Mouse (Mus musculus) mouse trophoblast stem cell (cell line): ENCODE measurements around the gene Abca2.

Experiments used
- in situ Hi-C, 2 experiments: fragments of 300-500 bp; cut with MseI, MboI; formaldehyde crosslinking; loops; 2 replicates in 1 of 2; 3 replicates in 1 of 2; pipeline ENCODE4 v1.15.1; 2025

The Abca2 gene

DNA sequence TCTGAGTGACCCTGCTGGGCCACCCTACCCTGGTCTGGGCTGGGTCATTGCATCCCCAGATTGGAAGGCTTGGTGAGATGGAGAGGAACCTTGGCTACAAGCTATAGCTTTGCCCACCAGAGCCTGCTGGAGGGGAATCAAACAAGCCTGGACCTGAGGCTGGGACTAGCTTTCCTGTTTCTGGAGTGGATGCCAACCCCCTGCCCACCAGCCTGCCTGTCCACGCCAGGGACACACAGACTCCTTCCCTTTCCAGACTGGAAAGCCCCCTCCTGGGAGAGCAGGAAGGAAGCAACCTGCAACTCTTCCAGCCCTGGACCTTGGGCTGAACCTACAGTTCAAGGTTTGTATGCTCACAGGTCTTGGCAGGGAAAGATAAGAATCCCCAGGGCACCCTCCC, 4.9 kb upstream of the Abca2 start:
- in situ Hi-C loops, result loop anchor here in 1 of 2 experiments (5.0 kb wide), 1 partner anchor 64 kb away; no protein-coding TSS in a partner anchor

DNA sequence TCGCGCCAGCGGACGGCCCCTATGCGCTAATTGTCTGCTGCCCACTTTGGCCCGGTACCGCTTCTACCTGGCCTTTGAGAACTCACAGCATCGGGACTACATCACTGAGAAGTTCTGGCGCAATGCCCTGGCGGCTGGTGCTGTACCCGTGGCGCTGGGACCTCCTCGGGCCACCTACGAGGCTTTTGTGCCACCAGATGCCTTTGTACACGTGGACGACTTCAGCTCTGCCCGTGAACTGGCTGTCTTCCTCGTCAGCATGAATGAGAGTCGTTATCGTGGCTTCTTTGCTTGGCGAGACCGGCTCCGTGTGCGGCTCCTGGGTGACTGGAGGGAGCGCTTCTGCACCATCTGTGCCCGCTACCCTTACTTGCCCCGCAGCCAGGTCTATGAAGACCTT, 3.0 kb upstream of the Abca2 start:
- in situ Hi-C loops, result loop anchor here in 1 of 2 experiments (5.0 kb wide), 1 partner anchor 57 kb away; no protein-coding TSS in a partner anchor

DNA sequence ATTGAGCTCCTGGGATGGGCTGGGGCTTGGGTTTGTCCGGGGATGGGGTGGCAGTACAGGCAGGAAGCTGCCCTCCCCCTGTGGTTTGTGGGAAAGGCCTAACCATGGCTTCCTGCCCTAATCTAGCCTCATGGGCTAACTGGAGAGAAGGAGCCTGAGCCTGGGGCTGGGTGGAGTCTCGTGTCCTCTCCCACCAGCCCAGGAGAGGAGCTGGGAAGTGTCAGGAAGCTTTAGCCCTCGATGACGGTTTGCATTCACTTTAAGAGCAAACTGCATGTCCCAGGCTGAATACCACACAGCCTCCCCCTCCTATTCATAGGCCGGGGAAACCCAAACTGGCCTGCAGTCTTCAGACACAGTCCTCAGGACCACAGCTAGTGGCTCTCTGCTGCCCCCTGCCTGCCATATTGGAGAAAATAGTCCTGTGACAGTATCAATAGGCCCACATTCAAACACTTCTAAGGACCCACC, 1.7 kb upstream of the Abca2 start:
- in situ Hi-C loops, result loop anchor here in 1 of 2 experiments (5.0 kb wide), 1 partner anchor 56 kb away; no protein-coding TSS in a partner anchor

DNA sequence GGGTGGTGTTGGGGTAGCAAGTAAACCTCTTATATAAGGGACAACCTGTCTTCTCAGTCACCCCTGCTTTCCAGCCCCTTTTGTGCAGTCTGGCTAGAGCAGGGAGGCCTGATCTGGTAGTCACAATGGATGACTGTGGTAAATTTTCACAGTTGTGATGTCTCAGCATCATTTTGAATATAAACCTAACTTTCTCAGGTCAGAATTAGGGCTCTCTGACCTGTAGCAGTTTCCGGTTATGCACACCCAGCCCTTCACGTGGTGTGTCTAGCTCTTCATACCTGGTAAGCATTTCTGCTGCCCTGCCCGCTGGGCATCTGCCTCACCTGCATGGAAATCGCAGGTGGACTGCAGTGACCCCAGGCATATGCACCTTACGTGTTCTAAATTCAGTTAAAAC, 1.2 kb upstream of the Abca2 start:
- in situ Hi-C loops, result loop anchor here in 1 of 2 experiments (5.0 kb wide), 1 partner anchor 55 kb away; no protein-coding TSS in a partner anchor

DNA sequence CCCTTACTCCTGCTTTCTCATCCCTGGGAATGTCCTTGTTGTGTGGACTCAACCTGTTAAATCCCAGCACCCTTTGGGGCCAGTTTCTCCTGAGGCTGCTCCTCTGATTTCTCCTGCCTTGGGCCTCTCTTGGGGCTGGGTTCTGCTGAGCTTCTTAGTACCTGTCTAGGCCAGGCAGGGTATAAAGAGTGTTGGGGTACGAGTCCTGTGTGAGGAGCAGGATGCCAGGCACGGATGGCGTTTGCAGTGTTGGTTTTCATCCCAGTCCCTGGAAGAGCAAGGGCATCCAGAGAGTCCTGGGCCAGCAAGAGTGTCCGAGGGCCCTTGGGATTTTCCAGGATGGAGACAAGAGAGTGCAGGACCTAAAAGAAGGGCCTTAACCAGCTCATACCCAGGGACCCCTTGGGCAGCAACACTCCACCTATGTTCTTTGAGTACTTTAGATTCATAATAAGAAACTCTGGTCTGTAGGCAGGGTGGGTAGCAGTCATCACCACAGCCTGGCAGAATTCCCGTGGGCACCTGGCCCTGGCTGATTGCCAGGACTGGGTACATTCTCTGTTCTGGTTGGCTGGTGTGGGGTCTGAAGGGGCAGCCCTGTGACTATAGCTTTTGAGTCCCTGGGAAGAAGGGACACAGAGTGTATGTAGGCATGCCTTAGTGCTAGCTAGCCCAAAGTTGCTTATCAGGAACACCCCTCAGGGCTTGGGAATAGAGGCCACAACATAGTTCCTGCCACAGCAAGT, 1.1 kb downstream of the Abca2 start:
- in situ Hi-C loops, result loop anchor here in 1 of 2 experiments (5.0 kb wide), 1 partner anchor 53 kb away; no protein-coding TSS in a partner anchor

DNA sequence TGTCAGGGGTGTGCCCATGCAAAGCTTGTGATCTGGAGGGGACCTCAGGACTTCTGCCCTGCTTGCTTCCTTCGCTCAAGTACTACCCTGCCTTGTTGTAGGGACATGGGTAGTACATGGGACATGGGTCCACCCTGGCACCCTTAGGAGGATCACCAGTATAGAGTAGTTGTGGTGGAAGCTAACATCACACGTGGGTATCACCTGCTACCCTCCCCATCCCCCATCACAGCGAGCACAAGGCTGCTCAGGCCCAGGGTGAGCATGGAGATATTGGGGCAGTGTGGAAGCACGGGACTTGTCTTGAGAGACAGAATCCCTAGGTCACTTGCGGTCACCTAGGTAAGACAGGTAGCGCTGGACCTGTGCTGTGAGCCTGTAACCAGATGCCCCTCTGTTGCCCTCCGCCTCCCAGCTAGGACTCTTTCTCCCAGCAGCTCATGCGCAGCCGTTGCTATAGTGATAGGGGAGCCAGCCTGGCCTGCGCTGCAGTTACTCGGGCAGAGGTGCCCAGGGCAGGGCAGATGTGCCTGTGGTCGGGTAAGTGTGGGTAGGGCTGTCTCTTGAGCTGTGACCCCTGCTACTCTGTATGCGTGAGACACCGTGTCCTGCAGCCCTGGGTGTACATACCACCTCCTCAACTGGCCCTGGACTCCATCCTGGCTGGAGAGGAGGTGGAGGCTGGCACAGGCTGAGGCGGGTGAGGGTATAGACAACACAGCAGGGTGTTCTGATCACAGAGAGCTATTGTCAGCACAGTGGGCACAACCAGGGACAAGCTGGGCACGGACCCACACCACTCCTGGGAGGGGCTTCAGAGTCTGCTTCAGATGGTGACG, 2.1 kb downstream of the Abca2 start:
- in situ Hi-C loops, result no loop called here

DNA sequence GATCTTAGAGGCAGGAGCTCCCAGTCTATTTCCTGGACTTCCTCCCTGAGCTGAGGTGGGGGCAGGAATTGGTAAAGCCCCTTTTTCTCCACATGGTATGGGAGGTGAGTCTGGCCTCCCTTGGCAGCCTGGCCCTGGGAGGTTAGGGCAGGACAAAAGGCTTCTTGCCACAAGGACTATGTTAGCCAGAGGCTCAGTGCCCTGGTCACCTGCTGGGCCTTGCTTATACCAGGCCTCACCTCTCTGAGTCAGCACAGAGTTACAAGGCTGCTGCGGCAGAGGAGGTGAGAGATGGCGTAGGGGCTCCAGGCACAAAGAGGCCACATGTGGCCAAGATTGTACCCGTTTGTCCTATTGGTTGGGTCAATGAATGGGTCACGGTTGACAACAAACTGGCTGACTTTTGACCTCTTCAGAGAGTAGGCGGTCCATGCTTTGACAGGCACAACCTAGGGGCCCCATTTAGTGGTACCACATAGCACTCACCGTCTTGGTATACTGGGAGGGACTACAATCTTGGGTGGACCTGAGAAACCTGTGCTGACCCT, 2.9 kb downstream of the Abca2 start:
- in situ Hi-C loops, result no loop called here

DNA sequence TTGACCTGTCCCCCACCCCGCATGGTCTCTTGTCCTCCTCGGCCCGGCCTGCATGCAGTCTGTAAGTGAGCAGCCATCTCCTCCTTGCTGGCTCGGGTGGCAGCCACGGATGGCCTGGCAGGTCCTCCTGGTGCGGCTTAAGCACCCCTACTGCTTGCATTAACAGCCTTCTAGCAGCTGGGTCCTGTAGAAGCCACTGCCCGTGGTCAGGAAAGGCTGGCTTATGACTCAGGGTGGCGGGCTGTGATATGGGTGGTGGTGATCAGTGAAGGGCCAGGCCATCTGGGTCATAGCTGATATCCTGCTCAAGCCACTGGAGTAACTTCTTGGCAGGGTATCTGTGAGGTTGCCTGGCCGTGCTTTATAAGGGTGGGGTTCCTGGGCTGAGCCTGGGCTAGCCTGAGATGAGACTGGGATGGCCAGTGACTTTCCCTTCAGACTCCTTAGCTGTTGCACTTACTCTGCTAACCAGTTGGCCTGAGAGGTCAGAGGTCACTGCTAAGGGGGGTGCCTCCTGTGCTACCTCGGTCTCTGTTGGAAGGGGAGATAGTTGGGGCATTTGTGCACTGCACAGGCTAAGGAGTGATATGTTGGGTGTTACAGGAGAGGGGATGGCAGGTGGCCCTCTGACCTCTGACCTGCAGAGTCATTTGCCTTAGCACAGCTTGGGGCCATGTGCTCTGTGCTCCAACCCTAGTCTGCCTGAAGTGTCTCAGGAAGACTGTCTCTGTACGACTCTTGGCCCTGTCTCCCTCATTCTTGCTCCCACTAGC, 4.0 kb downstream of the Abca2 start:
- in situ Hi-C loops, result no loop called here

DNA sequence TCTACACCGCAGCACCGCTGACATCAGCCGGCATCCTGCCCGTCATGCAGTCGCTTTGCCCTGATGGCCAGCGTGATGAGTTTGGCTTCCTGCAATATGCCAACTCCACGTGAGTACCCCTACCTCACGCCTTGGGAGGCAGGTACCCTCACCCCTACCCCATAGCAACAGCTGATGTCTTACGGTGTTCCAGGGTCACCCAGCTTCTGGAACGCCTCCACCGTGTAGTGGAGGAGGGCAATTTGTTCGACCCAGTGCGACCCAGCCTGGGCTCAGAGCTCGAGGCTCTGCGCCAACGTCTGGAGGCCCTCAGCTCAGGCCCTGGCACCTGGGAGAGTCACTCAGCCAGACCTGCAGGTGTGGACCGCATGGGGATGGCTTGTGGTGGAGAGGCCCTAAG, 4.6 kb downstream of the Abca2 start:
- in situ Hi-C loops, result no loop called here

DNA sequence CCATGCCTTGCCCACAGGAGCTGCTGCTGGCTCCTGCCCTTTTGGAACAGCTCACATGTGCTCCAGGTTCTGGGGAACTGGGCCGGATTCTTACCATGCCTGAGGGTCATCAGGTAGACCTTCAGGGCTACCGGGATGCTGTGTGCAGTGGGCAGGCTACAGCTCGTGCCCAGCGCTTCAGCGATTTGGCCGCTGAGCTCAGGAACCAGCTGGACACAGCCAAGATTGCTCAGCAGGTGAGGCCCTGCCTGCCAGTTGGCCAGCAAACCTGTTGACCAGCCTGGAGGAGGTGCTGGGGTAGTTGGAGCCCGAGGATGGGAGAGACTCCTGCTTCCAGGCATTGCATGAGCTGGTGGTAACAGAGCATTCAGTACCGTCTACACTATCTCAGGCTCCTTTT, 5.8 kb downstream of the Abca2 start:
- in situ Hi-C loops, result no loop called here

DNA sequence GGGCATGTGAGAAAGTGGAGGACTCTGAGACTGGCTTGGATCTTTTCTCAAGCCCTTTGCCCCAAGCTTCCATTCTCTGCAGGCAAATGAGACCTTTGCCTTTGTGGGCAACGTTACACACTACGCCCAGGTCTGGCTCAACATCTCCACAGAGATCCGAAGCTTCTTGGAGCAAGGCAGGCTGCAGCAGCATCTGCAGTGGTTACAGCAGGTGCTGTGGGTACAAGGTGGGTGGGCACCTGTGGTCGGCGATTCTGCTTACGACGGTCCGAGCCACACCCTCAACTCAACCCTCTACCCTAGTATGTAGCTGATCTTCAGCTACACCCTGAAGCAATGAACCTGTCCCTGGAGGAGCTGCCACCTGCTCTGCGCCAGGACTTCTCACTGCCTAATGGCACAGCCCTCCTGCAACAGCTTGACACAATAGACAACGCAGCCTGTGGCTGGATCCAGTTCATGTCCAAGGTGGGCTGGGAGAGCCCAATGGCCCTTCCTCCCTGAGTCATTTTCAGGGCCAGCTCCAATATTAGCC, 7.8 kb downstream of the Abca2 start:
- in situ Hi-C loops, result no loop called here

DNA sequence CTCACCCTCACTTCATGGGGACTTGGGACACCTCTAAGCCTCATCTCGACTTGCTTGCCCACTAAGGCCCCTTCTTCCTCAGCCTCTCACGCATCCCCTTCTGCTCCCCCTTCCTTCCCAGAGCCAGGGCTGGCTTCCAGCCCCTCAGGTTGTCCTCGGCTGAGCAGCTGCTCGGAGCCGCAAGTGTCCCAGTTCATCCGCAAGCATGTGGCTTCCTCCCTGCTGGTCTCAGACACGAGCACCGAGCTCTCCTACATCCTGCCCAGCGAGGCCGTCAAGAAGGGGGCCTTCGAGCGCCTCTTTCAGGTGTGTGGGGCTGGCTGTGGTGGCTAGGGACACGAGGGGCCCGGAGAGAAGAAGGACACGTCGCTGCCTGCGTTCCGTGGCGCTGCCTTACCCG, 12.6 kb downstream of the Abca2 start:
- in situ Hi-C loops, result no loop called here

DNA sequence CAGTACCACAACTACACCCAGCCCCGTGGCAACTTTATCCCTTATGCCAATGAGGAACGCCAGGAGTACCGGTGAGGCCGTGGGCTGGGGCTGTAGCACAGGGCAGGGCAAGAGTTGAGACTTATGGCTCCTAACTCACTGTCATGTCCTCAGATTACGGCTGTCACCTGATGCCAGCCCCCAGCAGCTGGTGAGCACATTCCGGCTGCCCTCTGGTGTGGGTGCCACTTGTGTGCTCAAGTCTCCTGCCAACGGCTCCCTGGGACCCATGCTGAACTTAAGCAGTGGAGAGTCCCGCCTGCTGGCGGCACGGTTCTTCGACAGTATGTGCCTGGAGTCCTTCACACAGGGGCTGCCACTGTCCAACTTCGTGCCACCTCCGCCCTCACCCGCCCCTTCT, 14.2 kb downstream of the Abca2 start:
- in situ Hi-C loops, result no loop called here

DNA sequence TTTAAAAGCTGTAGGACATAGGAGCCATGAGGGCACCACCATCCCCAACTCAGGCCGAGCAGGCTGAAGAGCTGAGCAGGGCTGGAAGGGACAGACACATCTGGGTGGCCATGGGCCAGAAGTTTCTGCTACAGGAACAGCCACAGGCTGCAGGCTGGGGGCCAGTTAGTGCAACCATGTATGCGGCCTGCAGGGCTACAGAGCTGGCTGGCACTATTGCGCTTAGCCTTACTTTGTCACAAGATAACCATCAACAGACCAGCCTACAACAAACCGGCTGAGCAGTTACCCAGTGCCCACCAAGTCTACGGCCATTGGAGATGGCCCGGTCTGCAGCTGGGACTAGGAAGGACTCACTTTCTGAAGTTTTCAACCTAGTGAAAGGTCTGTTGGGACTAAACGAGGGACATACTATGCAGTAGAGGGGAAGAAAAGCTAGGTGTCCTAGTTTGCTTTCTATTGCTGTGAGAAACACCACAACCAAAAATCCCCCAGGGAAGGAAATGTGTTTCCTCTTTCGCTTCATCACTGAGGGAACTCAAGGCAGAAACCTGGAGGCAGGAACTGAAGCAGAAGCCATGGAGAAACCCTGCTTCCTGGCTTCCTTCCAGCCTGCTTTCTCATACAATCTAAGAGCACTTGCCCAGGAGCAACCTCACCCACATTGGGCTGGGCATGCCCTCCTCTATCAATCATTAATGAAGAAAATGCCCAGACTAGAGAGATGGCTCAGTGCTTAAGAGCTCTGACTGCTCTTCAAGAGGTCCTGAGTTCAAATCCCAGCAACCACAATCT, 22.5 kb downstream of the Abca2 start:
- in situ Hi-C loops, result no loop called here

DNA sequence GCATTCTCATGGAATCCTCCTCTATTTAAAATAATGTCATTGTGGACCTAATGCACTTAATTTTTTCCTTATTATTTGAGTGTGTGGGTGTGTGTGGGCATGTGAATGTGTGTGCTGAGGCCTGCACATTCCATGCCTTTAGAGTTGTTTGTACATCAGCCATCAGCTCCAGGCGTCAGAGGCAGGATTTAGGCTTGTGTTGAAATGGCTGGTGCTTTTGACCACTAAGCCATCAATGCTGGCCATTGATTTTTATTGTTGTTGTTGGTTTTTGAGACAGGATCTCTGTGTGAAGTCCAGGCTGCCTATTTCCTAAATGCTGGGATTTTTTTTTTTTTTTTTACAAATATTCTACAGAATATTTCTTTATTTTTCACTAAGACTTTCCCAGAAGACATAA, 24.4 kb downstream of the Abca2 start:
- in situ Hi-C loops, result no loop called here

DNA sequence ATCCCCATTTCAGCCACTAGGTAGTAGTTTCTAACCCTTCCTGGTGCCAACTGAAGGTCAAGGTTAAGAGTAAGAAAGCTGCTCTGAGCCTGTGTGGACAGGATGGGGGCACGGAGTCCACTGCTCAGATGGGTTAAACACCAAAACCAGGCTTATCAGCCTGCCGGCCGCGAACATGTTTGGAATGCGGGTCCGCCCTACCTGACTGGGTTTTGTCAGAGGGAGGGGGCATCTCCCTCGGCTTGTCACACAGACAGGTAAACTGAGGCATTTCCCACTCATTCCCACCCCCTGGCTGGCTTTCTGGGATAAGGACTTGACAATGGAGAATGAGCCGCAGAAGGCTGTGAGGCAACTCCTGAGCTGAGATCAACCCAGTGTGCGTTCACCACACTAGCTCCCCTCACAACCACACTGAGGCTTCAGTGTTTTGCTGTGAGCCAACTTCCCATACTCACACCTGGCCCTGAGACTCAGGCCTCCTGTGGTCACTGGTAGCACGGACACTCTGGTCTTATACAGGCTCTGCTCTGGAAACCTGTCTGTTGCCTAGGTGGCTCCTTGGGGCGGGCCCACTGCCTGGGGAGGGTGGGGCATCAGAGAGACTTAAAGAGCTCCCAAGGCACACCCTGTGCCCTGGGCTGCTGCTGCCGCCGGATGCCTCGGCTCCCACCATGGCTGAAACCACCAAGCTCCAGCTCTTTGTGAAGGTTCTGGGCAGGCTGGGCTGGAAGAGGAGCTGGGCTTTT, 27.9 kb downstream of the Abca2 start, which contains the start of gene Clic3:
Gene Clic3, plus strand, starts transcription at position 634 of the 749 bp plus-strand sequence.
- in situ Hi-C loops, result no loop called here

DNA sequence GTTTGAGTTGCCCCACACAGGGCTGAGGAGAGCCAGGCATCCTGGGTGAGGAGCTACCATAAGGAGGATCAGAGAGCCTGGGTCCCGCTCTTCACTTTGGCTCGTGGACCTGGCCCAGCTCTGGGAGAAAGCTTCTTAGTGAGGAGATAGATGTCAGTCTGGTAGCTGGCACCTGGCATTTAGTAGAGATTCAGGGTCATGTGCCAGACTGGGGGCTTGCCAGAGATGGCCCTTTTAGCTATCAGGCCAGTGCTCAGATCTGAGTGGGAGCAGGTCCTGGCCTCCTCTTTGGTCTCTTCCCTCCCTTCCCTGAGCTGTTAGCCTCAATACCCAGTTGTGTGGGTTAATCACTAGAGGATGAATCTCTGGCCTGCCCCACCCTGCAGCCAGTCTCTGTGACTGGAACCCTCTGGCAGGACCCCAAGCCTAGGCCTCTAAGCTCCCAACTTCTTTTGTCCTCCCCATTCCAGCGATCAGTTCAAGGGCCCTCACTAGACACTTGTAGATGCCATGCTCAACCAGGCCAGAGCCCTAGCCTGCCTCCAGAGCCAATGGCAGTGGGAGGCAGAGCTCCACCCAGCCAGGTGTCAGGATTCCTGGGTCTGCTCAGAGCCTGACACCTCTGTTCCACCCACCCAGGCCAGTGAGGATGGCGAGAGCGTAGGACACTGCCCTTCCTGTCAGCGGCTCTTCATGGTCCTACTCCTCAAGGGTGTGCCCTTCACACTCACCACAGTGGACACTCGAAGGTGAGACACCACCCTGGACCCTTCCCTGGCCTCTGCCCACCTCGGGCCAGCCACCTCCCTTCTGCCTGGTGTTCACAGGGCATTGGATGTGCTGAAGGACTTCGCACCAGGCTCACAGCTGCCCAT, 28.8 kb downstream of the Abca2 start:
- in situ Hi-C loops, result no loop called here

DNA sequence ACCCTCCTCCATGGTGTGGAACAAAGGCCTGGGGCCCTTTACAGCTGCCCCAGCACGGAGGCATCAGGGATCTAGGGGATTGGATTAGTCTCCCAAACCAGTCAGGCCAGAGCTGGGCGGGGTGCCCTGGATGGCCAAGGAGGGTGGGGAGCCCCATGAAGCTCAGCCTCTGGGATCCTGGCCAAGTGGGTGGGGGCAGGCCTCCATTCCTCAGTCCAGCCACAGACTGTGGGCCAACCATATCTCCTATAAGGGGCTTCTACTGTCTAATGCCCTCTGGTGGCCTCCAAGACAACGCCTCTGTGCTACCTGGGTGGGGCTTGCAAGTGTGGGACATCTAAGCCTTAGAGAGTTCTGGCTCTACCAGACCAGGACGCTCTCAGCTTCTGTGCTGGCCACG, 30.4 kb downstream of the Abca2 start:
- in situ Hi-C loops, result no loop called here

DNA sequence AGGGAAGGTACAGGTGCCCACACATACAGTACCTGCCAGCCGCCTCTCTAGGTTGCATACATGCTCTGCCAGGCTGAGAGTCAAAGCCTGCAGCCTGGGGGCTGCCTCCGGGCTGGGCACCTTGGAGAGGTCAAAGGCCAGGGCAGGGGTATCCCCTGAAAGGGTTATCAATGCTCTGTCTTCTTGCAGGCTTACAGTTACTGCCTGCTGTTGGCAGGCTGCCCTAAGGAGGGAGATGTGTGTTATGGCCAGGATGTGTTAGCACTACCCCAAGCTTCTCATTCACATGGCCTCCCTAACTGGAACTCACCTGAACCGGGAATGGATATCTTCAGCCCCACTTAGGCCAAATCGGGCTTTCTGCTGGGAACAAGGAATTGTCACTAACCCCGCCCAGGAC, 31.6 kb downstream of the Abca2 start:
- in situ Hi-C loops, result no loop called here
